ENCODE assay signal across 8 mouse cellular contexts in the genomic region with DNA sequence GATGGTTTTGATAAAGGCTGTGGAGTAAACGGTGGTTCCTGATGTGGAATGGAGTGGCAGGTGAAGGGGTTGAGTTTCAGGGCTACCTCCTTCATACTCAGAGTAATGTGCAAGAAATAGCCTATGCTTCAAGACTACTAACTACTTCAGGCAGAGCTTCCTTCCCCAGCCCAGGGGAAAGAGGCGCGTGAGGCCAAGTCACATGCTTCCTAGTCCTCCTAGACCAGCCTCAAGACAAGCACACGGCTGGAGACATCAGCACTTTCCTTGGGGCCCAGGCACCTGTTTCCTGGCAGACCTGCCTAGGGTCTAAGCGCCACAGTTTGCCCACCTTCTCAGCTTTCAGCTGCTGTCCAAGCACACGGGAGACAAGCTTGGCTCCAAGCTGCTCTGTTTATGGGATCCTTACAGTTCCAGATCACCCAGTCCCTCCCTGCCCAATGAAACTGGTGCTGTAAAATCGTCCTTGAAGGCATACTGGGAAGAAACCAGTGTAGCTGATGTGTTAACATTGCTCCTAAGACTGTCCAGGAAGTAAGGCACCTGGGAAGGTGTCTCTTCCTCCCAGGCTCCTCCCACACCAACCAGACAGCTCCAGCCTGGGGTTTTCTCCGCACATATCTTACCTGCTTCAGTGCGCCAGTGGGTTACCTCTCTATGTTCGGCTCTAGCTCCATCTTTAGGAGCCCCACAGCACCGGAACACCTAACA. TPM values are rescaled to one million over a fixed set of nuclear protein-coding genes. Genes with fewer than 3 reads are reported as not detected.
DNase-seq lines count a peak whose midpoint lies in the region; ATAC-seq and TF ChIP-seq lines count a peak whose summit lies in the region.

No protein-coding gene starts in this region.

- H3K27ac ChIP-seq in heart, embryonic 13.5 days (replicated peaks): peak overlapping the region; percentile 74
- no peak overlapping the region for H3K27ac ChIP-seq in forebrain, embryonic 16.5 days (ENCODE audit: low read length)
- no peak overlapping the region for H3K27ac ChIP-seq in midbrain, postnatal 0 days (ENCODE audit: low read depth, low read length)
- no peak overlapping the region for H3K27ac ChIP-seq in layer of hippocampus, adult 2 months

- H3K27me3 ChIP-seq in heart, embryonic 13.5 days (replicated peaks): peaks cover 69% of the 10 kb centered on the region
- H3K27me3 ChIP-seq in forebrain, embryonic 16.5 days (replicated peaks; ENCODE audit: control insufficient read depth, insufficient read depth, low read length): peaks cover 28% of the 10 kb centered on the region
- H3K27me3 ChIP-seq in midbrain, postnatal 0 days (ENCODE audit: insufficient read depth, low read length): peaks cover 13% of the 10 kb centered on the region

- no peaks in the 10 kb centered on the region for H3K9me3 ChIP-seq in heart, embryonic 13.5 days
- H3K9me3 ChIP-seq in forebrain, embryonic 16.5 days (ENCODE audit: control insufficient read depth, low read length): no peaks in the 10 kb centered on the region
- H3K9me3 ChIP-seq in midbrain, postnatal 0 days (ENCODE audit: low read length): no peaks in the 10 kb centered on the region

- ATAC-seq in heart, embryonic 13.5 days (ENCODE audit: extremely low read depth, insufficient number of reproducible peaks, low FRiP score, low TSS enrichment): peak; percentile 20; the same call in 1 of the 2 replicates
- peak; percentile 36; the same call in 1 of the 2 replicates for ATAC-seq in forebrain, embryonic 16.5 days
- 0 out of 2 replicates have a peak, but pooled peaks have one; percentile 8 for ATAC-seq in midbrain, postnatal 0 days (ENCODE audit: low FRiP score)

- H3K4me2 ChIP-seq in heart, embryonic 13.5 days: peak overlapping the region; percentile 94
- H3K4me2 ChIP-seq in forebrain, embryonic 16.5 days (ENCODE audit: low read length): peak overlapping the region; percentile 40
- peak overlapping the region; percentile 92 for H3K4me2 ChIP-seq in midbrain, postnatal 0 days (ENCODE audit: low read depth, low read length, poor library complexity, severe bottlenecking)

- H3K9ac ChIP-seq in heart, embryonic 13.5 days: peak overlapping the region; percentile 76
- no peak overlapping the region for H3K9ac ChIP-seq in forebrain, embryonic 16.5 days (replicated peaks; ENCODE audit: low read depth, low read length)
- H3K9ac ChIP-seq in midbrain, postnatal 0 days (replicated peaks; ENCODE audit: low read length, poor library complexity, severe bottlenecking): peak overlapping the region; percentile 59

- no peak for TF ChIP-seq CTCF in midbrain, postnatal 0 days (IDR thresholded peaks at IDR 0.05)
- TF ChIP-seq CTCF in layer of hippocampus, adult 2 months (conservative IDR thresholded peaks at IDR 0.05): no peak

- intact Hi-C loops in heart, postnatal 25 days (cut with DNase I): no loop called here

- peak overlapping the region; percentile 56 for H3K4me3 ChIP-seq in heart, embryonic 13.5 days
- H3K4me3 ChIP-seq in forebrain, embryonic 16.5 days (replicated peaks; ENCODE audit: low read length): no peak overlapping the region
- peak overlapping the region; percentile 43 for H3K4me3 ChIP-seq in midbrain, postnatal 0 days (ENCODE audit: low read depth, low read length)
- no peak overlapping the region for H3K4me3 ChIP-seq in layer of hippocampus, adult 2 months

- H3K36me3 ChIP-seq in heart, embryonic 13.5 days: no peaks in the 10 kb centered on the region
- H3K36me3 ChIP-seq in forebrain, embryonic 16.5 days (ENCODE audit: control insufficient read depth, insufficient read depth): no peaks in the 10 kb centered on the region
- H3K36me3 ChIP-seq in midbrain, postnatal 0 days (ENCODE audit: insufficient read depth, low read length): no peaks in the 10 kb centered on the region

- no peak for DNase-seq in heart, postnatal 25 days (ENCODE audit: low spot score)
- peak; percentile 56 to 78 for DNase-seq in kidney, postnatal 25 days
- DNase-seq in midbrain, postnatal 0 days (ENCODE audit: low spot score): no peak
- no peak for DNase-seq in layer of hippocampus, adult 2 months (ENCODE audit: low spot score in 2 of 2)
- no peak for DNase-seq in Muller cell, postnatal 12 days (ENCODE audit: inconsistent ontology term)
- no peak for DNase-seq in frontal cortex, postnatal 14 days (ENCODE audit: low spot score in 2 of 2)

- H3K4me1 ChIP-seq in heart, embryonic 13.5 days: peaks cover 19% of the 10 kb centered on the region
- peaks cover 9% of the 10 kb centered on the region for H3K4me1 ChIP-seq in forebrain, embryonic 16.5 days (replicated peaks; ENCODE audit: control insufficient read depth, insufficient read depth, low read length)
- H3K4me1 ChIP-seq in midbrain, postnatal 0 days (ENCODE audit: insufficient read depth, low read length): peaks cover 17% of the 10 kb centered on the region; the same call in 1 of the 2 replicates

- 10% methylated on average over 11 of the region's 11 CpGs for WGBS in heart, embryonic 13.5 days
- 17% methylated on average over 11 of the region's 11 CpGs for WGBS in forebrain, embryonic 16.5 days
- WGBS in midbrain, postnatal 0 days: 16% methylated on average over 11 of the region's 11 CpGs

RNA-seq across cellular contexts. Expression of a gene that starts 8.1 kb away (rescaled TPM):
- polyA plus RNA-seq in heart, embryonic 13.5 days (2015; fragmentation: Nextera tagmentation; extraction: Ambion mirVana): 23.4 and 42.7 TPM in 2 replicates
- total RNA-seq in heart, postnatal 25 days (2021): 1 to 10 TPM in 1 of 2 experiments, not detected in 1; 1.0 TPM
- 0.46 and 1.2 TPM in 2 replicates for polyA plus RNA-seq in forebrain, embryonic 16.5 days (2015; fragmentation: Nextera tagmentation; extraction: Ambion mirVana)
- total RNA-seq in midbrain, postnatal 0 days (2014; rRNA removed): 1.3 and 1.9 TPM in 2 replicates
- polyA plus RNA-seq in midbrain, postnatal 0 days (2015; fragmentation: Nextera tagmentation; extraction: Ambion mirVana): 3.0 and 3.7 TPM in 2 replicates
- under 1 TPM in 1 of 2 experiments, not detected in 1; 0.96 TPM for total RNA-seq in layer of hippocampus, adult 2 months (2021)

RNA-seq across cellular contexts. Expression of a gene that starts 37.5 kb away (rescaled TPM):
- 0.04 and 0.08 TPM in 2 replicates for polyA plus RNA-seq in heart, embryonic 13.5 days (2015; fragmentation: Nextera tagmentation; extraction: Ambion mirVana)
- total RNA-seq in heart, postnatal 25 days (2021): not detected
- polyA plus RNA-seq in forebrain, embryonic 16.5 days (2015; fragmentation: Nextera tagmentation; extraction: Ambion mirVana): 3.0 and 5.9 TPM in 2 replicates
- total RNA-seq in midbrain, postnatal 0 days (2014; rRNA removed): 24.7 and 30.2 TPM in 2 replicates
- 11.3 and 12.0 TPM in 2 replicates for polyA plus RNA-seq in midbrain, postnatal 0 days (2015; fragmentation: Nextera tagmentation; extraction: Ambion mirVana)
- total RNA-seq in layer of hippocampus, adult 2 months (2021): 1 to 10 TPM; 8.2 to 8.3 TPM

RNA-seq across cellular contexts. Expression of a gene that starts 40.4 kb away (rescaled TPM):
- polyA plus RNA-seq in heart, embryonic 13.5 days (2015; fragmentation: Nextera tagmentation; extraction: Ambion mirVana): 5.4 and 8.4 TPM in 2 replicates
- total RNA-seq in heart, postnatal 25 days (2021): 1 to 10 TPM; 3.7 to 4.0 TPM
- polyA plus RNA-seq in forebrain, embryonic 16.5 days (2015; fragmentation: Nextera tagmentation; extraction: Ambion mirVana): 0.25 and 0.62 TPM in 2 replicates
- total RNA-seq in midbrain, postnatal 0 days (2014; rRNA removed): 64.8 and 73.5 TPM in 2 replicates
- polyA plus RNA-seq in midbrain, postnatal 0 days (2015; fragmentation: Nextera tagmentation; extraction: Ambion mirVana): 6.6 and 6.8 TPM in 2 replicates
- total RNA-seq in layer of hippocampus, adult 2 months (2021): 1 to 10 TPM in 1 of 2 experiments, under 1 TPM in 1; 0.86 to 1.0 TPM

Comparison
In these comparisons a context has a peak if more than half of its experiments do, and no peak if none do; other contexts are left out.
1. H3K4me2 ChIP-seq: peak in every context shown above with its lines; median percentile 94 in heart, embryonic 13.5 days; 92 in midbrain, postnatal 0 days; 40 in forebrain, embryonic 16.5 days.
2. H3K4me3 ChIP-seq: peak in heart, embryonic 13.5 days (single experiment) and midbrain, postnatal 0 days (single experiment); none in forebrain, embryonic 16.5 days (single experiment) and layer of hippocampus, adult 2 months (single experiment).
3. DNase-seq: peak in kidney, postnatal 25 days (2 of 2); none in heart, postnatal 25 days (single experiment), midbrain, postnatal 0 days (single experiment), layer of hippocampus, adult 2 months (0 of 2), Muller cell, postnatal 12 days (single experiment) and frontal cortex, postnatal 14 days (0 of 2).
4. RNA of a gene that starts 37.5 kb away (total RNA-seq): 24.7 to 30.2 TPM in midbrain, postnatal 0 days and 8.2 to 8.3 TPM in layer of hippocampus, adult 2 months; not detected in heart, postnatal 25 days; every median in the first group is over 4 times any median in the second.
5. RNA of a gene that starts 40.4 kb away (total RNA-seq): 64.8 to 73.5 TPM in midbrain, postnatal 0 days; 3.7 to 4.0 TPM in heart, postnatal 25 days and 0.86 to 1.0 TPM in layer of hippocampus, adult 2 months; every median in the first group is over 10 times any median in the second.
6. Peak in every context shown above with its lines, with median percentiles within 50 percentile points of each other: ATAC-seq.